Mouse (Mus musculus) hematopoietic multipotent progenitor cell, adult 10-12 weeks (in vitro differentiated cells): ENCODE data around the gene Tnk1. TPM values are rescaled to one million over a fixed set of nuclear protein-coding genes. Genes with fewer than 3 reads are reported as not detected.

Experiments
- polyA plus RNA-seq: library from polyadenylated mRNA; stranded (reverse); fragments of >175 nt; gene quantifications from 2 replicates; pipeline ENCODE4 v1.2.3, GENCODE M21; 2012; ENCODE audit warnings: low replicate concordance

Gene Tnk1
- polyA plus RNA-seq = 1.7 TPM in 1 of 2 replicates, not detected in the other

GRCm38 (mm10) chr11:69858113-69858998 lies at the start of gene Tnk1:
Gene Tnk1, minus strand, starts transcription at chr11:69858730.

GRCm38 (mm10) chr11:69900471-69901405 lies 42.2 kb upstream of the Tnk1 start, which contains the start of the genes 2810408A11Rik and Neurl4:
Gene 2810408A11Rik, minus strand, starts transcription at chr11:69900987.
Gene Neurl4, plus strand, starts transcription at chr11:69901072.

GRCm38 (mm10) chr11:69895291-69895690 lies 36.8 kb upstream of the Tnk1 start, which contains the start of gene Acap1:
Gene Acap1, minus strand, starts transcription at chr11:69895539.

GRCm38 (mm10) chr11:69880853-69881603 lies 22.5 kb upstream of the Tnk1 start, which contains the start of gene Kctd11:
Gene Kctd11, minus strand, starts transcription at chr11:69881406.

GRCm38 (mm10) chr11:69877878-69878277 lies 19.3 kb upstream of the Tnk1 start, which contains the start of gene Tmem95:
Gene Tmem95, minus strand, starts transcription at chr11:69878018.

GRCm38 (mm10) chr11:69846198-69846680 lies 12.3 kb downstream of the Tnk1 start, which contains the start of gene Plscr3:
Gene Plscr3, plus strand, starts transcription at chr11:69846376.

GRCm38 (mm10) chr11:69837952-69838713 lies 20.4 kb downstream of the Tnk1 start, which contains the start of gene Tmem256:
Gene Tmem256, plus strand, starts transcription at chr11:69838514.

GRCm38 (mm10) chr11:69837604-69837951 lies 21.0 kb downstream of the Tnk1 start, which contains the start of gene Nlgn2:
Gene Nlgn2, minus strand, starts transcription at chr11:69837784.

GRCm38 (mm10) chr11:69822080-69822479 lies 36.5 kb downstream of the Tnk1 start, which contains the start of gene Spem1:
Gene Spem1, minus strand, starts transcription at chr11:69822180.

GRCm38 (mm10) chr11:69818365-69818764 lies 40.2 kb downstream of the Tnk1 start, which contains the start of gene Spem2:
Gene Spem2, minus strand, starts transcription at chr11:69818465.

GRCm38 (mm10) chr11:69815155-69815554 lies 43.4 kb downstream of the Tnk1 start, which contains the start of gene Gm39566:
Gene Gm39566, minus strand, starts transcription at chr11:69815298.

GRCm38 (mm10) chr11:69804972-69805909 lies 53.3 kb downstream of the Tnk1 start, which contains the start of gene Tmem102:
Gene Tmem102, minus strand, starts transcription at chr11:69805624.

GRCm38 (mm10) chr11:69801379-69801977 lies 57.1 kb downstream of the Tnk1 start, which contains the start of gene Fgf11:
Gene Fgf11, minus strand, starts transcription at chr11:69801857.

Other genes with a start within 250 kb of the Tnk1 start
- gene Shbg, start 240.8 kb downstream of the Tnk1 start, polyA plus RNA-seq = not detected in 2 replicates
- not detected in 2 replicates for gene Sat2, start 236.7 kb downstream of the Tnk1 start, polyA plus RNA-seq
- 66.7 and 112 TPM in 2 replicates for gene Fxr2, start 225.7 kb downstream of the Tnk1 start, polyA plus RNA-seq
- gene Sox15, start 203.4 kb downstream of the Tnk1 start, polyA plus RNA-seq = 0.34 and 0.66 TPM in 2 replicates
- gene Mpdu1, start 196.1 kb downstream of the Tnk1 start, polyA plus RNA-seq = 30.6 and 38.5 TPM in 2 replicates
- gene Cd68, start 192.6 kb downstream of the Tnk1 start, polyA plus RNA-seq = 57.5 and 132 TPM in 2 replicates
- gene Eif4a1, start 186.3 kb downstream of the Tnk1 start, polyA plus RNA-seq = 136 and 185 TPM in 2 replicates
- 60.8 and 121 TPM in 2 replicates for gene Senp3, start 176.6 kb downstream of the Tnk1 start, polyA plus RNA-seq
- 2.6 and 5.5 TPM in 2 replicates for gene Tnfsf13, start 172.9 kb downstream of the Tnk1 start, polyA plus RNA-seq
- gene Tnfsf12, start 162.9 kb downstream of the Tnk1 start, polyA plus RNA-seq = 17.2 and 26.3 TPM in 2 replicates
- gene Tnfsfm13, start 162.6 kb downstream of the Tnk1 start, polyA plus RNA-seq = 5.4 and 13.6 TPM in 2 replicates
- gene Polr2a, start 100.1 kb downstream of the Tnk1 start, polyA plus RNA-seq = 127 and 149 TPM in 2 replicates
- not detected in 2 replicates for gene Slc35g3, start 96.8 kb downstream of the Tnk1 start, polyA plus RNA-seq
- 133 and 229 TPM in 2 replicates for gene Zbtb4, start 92.8 kb downstream of the Tnk1 start, polyA plus RNA-seq
- gene Chrnb1, start 62.8 kb downstream of the Tnk1 start, polyA plus RNA-seq = 2.3 and 2.5 TPM in 2 replicates
- 0.86 and 1.1 TPM in 2 replicates for gene Fgf11, start 56.9 kb downstream of the Tnk1 start, polyA plus RNA-seq
- 0.17 and 0.45 TPM in 2 replicates for gene Tmem102, start 53.1 kb downstream of the Tnk1 start, polyA plus RNA-seq
- not detected in 2 replicates for gene Gm39566, start 43.4 kb downstream of the Tnk1 start, polyA plus RNA-seq
- gene Spem2, start 40.3 kb downstream of the Tnk1 start, polyA plus RNA-seq = not detected in 2 replicates
- not detected in 2 replicates for gene Spem1, start 36.5 kb downstream of the Tnk1 start, polyA plus RNA-seq
- gene Nlgn2, start 20.9 kb downstream of the Tnk1 start, polyA plus RNA-seq = 3.5 and 7.7 TPM in 2 replicates
- gene Tmem256, start 20.2 kb downstream of the Tnk1 start, polyA plus RNA-seq = 239 and 507 TPM in 2 replicates
- gene Plscr3, start 12.4 kb downstream of the Tnk1 start, polyA plus RNA-seq = 37.9 and 61.0 TPM in 2 replicates
- gene Tmem95, start 19.3 kb upstream of the Tnk1 start, polyA plus RNA-seq = not detected in 2 replicates
- gene Kctd11, start 22.7 kb upstream of the Tnk1 start, polyA plus RNA-seq = 3.0 and 3.7 TPM in 2 replicates
- 193 and 275 TPM in 2 replicates for gene Acap1, start 36.8 kb upstream of the Tnk1 start, polyA plus RNA-seq
- 1.1 and 1.5 TPM in 2 replicates for gene 2810408A11Rik, start 42.3 kb upstream of the Tnk1 start, polyA plus RNA-seq
- 67.4 and 137 TPM in 2 replicates for gene Neurl4, start 42.3 kb upstream of the Tnk1 start, polyA plus RNA-seq
- 109 and 212 TPM in 2 replicates for gene Gps2, start 55.2 kb upstream of the Tnk1 start, polyA plus RNA-seq
- gene Eif5a, start 63.2 kb upstream of the Tnk1 start, polyA plus RNA-seq = 938 and 1,043 TPM in 2 replicates
- gene Ybx2, start 77.1 kb upstream of the Tnk1 start, polyA plus RNA-seq = 0.54 and 2.7 TPM in 2 replicates
- 15.8 TPM in 1 of 2 replicates, not detected in the other for gene Slc2a4, start 89.5 kb upstream of the Tnk1 start, polyA plus RNA-seq
- 0.27 and 0.88 TPM in 2 replicates for gene Cldn7, start 106.0 kb upstream of the Tnk1 start, polyA plus RNA-seq
- 123 and 255 TPM in 2 replicates for gene Ctdnep1, start 122.4 kb upstream of the Tnk1 start, polyA plus RNA-seq
- gene Elp5, start 123.8 kb upstream of the Tnk1 start, polyA plus RNA-seq = 11.9 and 17.1 TPM in 2 replicates
- 344 and 452 TPM in 2 replicates for gene Gabarap, start 132.4 kb upstream of the Tnk1 start, polyA plus RNA-seq
- 67.4 and 84.5 TPM in 2 replicates for gene Phf23, start 137.0 kb upstream of the Tnk1 start, polyA plus RNA-seq
- 49.3 and 51.4 TPM in 2 replicates for gene Dvl2, start 141.9 kb upstream of the Tnk1 start, polyA plus RNA-seq
- 24.5 and 32.0 TPM in 2 replicates for gene Acadvl, start 156.7 kb upstream of the Tnk1 start, polyA plus RNA-seq
- gene Dlg4, start 158.2 kb upstream of the Tnk1 start, polyA plus RNA-seq = 12.5 and 18.5 TPM in 2 replicates
- gene Asgr1, start 195.4 kb upstream of the Tnk1 start, polyA plus RNA-seq = not detected in 2 replicates
- 0.13 and 0.17 TPM in 2 replicates for gene Asgr2, start 233.9 kb upstream of the Tnk1 start, polyA plus RNA-seq